Mouse (Mus musculus) forebrain, embryonic 13.5 days (tissue): ENCODE results near the gene Pgc. TPM values are rescaled to one million over a fixed set of nuclear protein-coding genes. Genes with fewer than 3 reads are reported as not detected.

Source experiments
- ATAC-seq: fragments of 200-750 bp; cut with Nextera tagmentation; 2 replicates; pipeline ENCODE4 v1.8.0; 2017
- H3K27ac ChIP-seq: fragments of 300-500 bp; sonication (generic); 2 replicates; pipeline ENCODE4 v1.5.1; 2015; ENCODE audit warnings: inconsistent platforms, mild to moderate bottlenecking, moderate library complexity
- H3K27me3 ChIP-seq: fragments of 300-500 bp; sonication (generic); 2 replicates; pipeline ENCODE4 v1.6.1; 2015; ENCODE audit warnings: mild to moderate bottlenecking, inconsistent platforms
- H3K36me3 ChIP-seq: fragments of 300-500 bp; sonication (generic); 2 replicates; pipeline ENCODE4 v1.6.1; 2015; ENCODE audit warnings: mild to moderate bottlenecking, inconsistent platforms; ENCODE audit not compliant: poor library complexity, severe bottlenecking
- H3K4me1 ChIP-seq: fragments of 300-500 bp; sonication (generic); 2 replicates; pipeline ENCODE4 v1.6.1; 2015; ENCODE audit warnings: inconsistent platforms
- H3K4me2 ChIP-seq: fragments of 300-500 bp; sonication (generic); 2 replicates; pipeline ENCODE4 v1.6.1; 2015; ENCODE audit warnings: inconsistent platforms, mild to moderate bottlenecking, moderate library complexity
- H3K4me3 ChIP-seq: fragments of 300-500 bp; sonication (generic); 2 replicates; pipeline ENCODE4 v1.5.1; 2015; ENCODE audit warnings: mild to moderate bottlenecking, inconsistent platforms
- H3K9ac ChIP-seq: fragments of 300-500 bp; sonication (generic); 2 replicates; pipeline ENCODE4 v1.6.1; 2015; ENCODE audit warnings: mild to moderate bottlenecking, inconsistent platforms
- H3K9me3 ChIP-seq: fragments of 300-500 bp; sonication (generic); replicated peaks from 2 replicates; pipeline ENCODE4 v1.6.1; 2016; ENCODE audit warnings: inconsistent platforms
- WGBS: fragments of 180-500 bp; shearing (Covaris S2); methylation state at CpG from one replicate; pipeline ENCODE4 v1.1.7; 2015; 5-methylcytosine and 5-hydroxymethylcytosine counted together
- polyA plus RNA-seq: library from polyadenylated mRNA; unstranded; fragments of >200 nt; fragmentation: Nextera tagmentation; extraction: Ambion mirVana; gene quantifications from 2 replicates; pipeline ENCODE4 v1.2.1, GENCODE M21; 2015

Pgc gene
- polyA plus RNA-seq, 1 experiment from 2014 or later: not detected

DNA sequence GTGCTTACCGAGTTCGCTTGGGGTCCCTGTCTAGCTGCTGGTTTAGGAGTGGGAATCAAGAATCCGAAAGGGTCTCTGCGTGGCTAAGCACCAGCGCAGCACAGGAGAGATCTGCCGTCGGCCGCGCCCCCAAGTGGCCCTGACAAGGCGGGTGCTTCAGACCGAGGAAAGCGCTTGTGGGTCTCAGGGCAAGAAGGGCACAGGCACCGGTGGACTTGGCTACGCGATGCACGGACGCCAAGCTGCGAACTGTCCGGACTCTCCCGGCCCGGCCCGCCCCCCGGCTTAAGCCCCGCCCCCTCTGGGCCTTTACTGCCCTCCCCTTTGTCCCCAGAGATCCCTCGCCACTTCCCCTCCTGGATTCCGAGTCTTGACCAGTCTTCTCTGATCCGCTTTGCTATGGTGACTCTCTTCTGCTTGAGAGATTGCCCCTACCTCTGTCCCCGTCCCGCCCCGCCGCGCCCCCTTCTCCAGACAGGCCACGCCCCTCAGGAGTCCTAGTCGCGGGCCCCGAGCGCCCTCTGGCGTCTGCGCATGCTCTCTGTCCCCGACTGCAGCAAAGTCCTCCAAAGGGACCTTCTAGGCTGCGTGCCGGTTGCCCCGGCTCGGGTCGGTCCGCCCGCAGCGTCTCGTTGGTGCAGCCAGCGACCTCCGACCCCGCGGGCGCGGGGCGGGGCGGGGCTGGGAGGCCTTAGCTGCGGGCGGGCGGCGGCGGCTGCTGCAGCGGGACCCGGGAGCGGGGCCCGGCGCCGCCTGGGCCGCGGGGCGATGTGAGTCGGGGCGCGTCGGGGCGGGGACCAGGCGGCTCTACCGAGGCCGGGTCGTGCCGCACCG, 31.9 kb upstream of the Pgc start, which contains the start of gene Prickle4:
TSS of gene Prickle4 (minus strand) at position 234 of the 834 bp plus-strand sequence.
- WGBS: under 1% methylated on average over 78 of the region's 82 CpGs

GRCm38 (mm10) chr17:47695337-47695710, 31.3 kb upstream of the Pgc start:
- Histone ChIP-seq H3K9me3 (no peaks in the 10 kb centered on the region), H3K9ac (peak overlapping the region; percentile 85), H3K4me2 (peak overlapping the region; percentile 76), H3K27ac (peak overlapping the region; percentile 40; the same call in 1 of the 2 replicates), H3K27me3 (peaks cover 14% of the 10 kb centered on the region), H3K4me3 (peak overlapping the region; percentile 76), H3K4me1 (peaks cover 13% of the 10 kb centered on the region), H3K36me3 (peaks cover 14% of the 10 kb centered on the region; the same call in 1 of the 2 replicates)
- no peak; the same call in 1 of the 2 replicates for ATAC-seq
- WGBS: under 1% methylated on average over 13 of the region's 23 CpGs

More for the DNA sequence above, 31.9 kb upstream of the Pgc start, which contains the start of gene Prickle4:
- H3K9ac ChIP-seq: peak within 1 kb of the TSS; percentile 85
- peak within 1 kb of the TSS; percentile 40; the same call in 1 of the 2 replicates for H3K27ac ChIP-seq
- peaks cover 16% of the 10 kb centered on the region for H3K4me1 ChIP-seq
- H3K4me2 ChIP-seq: peak within 1 kb of the TSS; percentile 76
- H3K27me3 ChIP-seq: peaks cover 14% of the 10 kb centered on the region
- peak; percentile 96 for ATAC-seq
- H3K4me3 ChIP-seq: peak within 1 kb of the TSS; percentile 76
- H3K36me3 ChIP-seq: peaks cover 8% of the 10 kb centered on the region; the same call in 1 of the 2 replicates
- no peaks in the 10 kb centered on the region for H3K9me3 ChIP-seq

GRCm38 (mm10) chr17:47698156-47698555, 28.5 kb upstream of the Pgc start:
- Histone ChIP-seq H3K9me3 (no peaks in the 10 kb centered on the region), H3K4me2 (no peak overlapping the region), H3K4me3 (no peak overlapping the region), H3K9ac (0 out of 2 replicates have a peak overlapping the region, but pooled peaks have one; percentile 5), H3K27me3 (peaks cover 14% of the 10 kb centered on the region), H3K27ac (no peak overlapping the region), H3K4me1 (peaks cover 13% of the 10 kb centered on the region), H3K36me3 (peaks cover 38% of the 10 kb centered on the region; the same call in 1 of the 2 replicates)
- no peak for ATAC-seq
- WGBS: 89% methylated on average over 10 of the region's 10 CpGs

GRCm38 (mm10) chr17:47699055-47699454, 27.6 kb upstream of the Pgc start:
- no peak overlapping the region for H3K27ac ChIP-seq
- H3K36me3 ChIP-seq: peaks cover 44% of the 10 kb centered on the region; the same call in 1 of the 2 replicates
- H3K9ac ChIP-seq: no peak overlapping the region
- H3K4me1 ChIP-seq: peaks cover 8% of the 10 kb centered on the region
- 91% methylated on average over 2 of the region's 2 CpGs for WGBS
- no peak for ATAC-seq
- no peak overlapping the region for H3K4me2 ChIP-seq
- H3K9me3 ChIP-seq: no peaks in the 10 kb centered on the region
- H3K27me3 ChIP-seq: 0 out of 2 replicates have a peak, but pooled peaks cover 7% of the 10 kb centered on the region
- no peak overlapping the region for H3K4me3 ChIP-seq

DNA sequence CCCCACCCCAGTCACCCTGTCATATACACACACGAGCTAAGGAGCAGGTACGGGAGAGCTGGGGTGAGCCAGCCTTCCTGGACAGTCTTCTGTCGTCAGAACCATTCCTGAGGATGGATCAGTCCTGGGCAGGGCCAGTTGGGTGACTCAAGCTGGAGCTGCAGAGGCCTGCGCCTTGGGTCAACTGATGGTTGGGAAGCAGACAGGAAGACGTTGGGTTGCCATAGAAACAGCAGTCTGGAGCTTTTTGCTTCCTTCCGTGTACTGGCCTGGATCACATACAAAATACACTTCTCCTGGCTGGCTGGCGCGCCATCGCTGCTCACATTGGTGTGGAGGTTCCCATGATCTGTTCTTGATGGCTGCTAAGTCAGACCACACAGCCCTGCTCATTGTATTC, 24.8 kb upstream of the Pgc start:
- H3K4me2 ChIP-seq: no peak overlapping the region
- peaks cover 48% of the 10 kb centered on the region; the same call in 1 of the 2 replicates for H3K36me3 ChIP-seq
- 0 out of 2 replicates have a peak, but pooled peaks cover 6% of the 10 kb centered on the region for H3K27me3 ChIP-seq
- no peaks in the 10 kb centered on the region for H3K4me1 ChIP-seq
- H3K4me3 ChIP-seq: no peak overlapping the region
- no peak for ATAC-seq
- H3K27ac ChIP-seq: no peak overlapping the region
- no peak overlapping the region for H3K9ac ChIP-seq
- no peaks in the 10 kb centered on the region for H3K9me3 ChIP-seq
- WGBS: 81% methylated on average over 9 of the region's 9 CpGs

DNA sequence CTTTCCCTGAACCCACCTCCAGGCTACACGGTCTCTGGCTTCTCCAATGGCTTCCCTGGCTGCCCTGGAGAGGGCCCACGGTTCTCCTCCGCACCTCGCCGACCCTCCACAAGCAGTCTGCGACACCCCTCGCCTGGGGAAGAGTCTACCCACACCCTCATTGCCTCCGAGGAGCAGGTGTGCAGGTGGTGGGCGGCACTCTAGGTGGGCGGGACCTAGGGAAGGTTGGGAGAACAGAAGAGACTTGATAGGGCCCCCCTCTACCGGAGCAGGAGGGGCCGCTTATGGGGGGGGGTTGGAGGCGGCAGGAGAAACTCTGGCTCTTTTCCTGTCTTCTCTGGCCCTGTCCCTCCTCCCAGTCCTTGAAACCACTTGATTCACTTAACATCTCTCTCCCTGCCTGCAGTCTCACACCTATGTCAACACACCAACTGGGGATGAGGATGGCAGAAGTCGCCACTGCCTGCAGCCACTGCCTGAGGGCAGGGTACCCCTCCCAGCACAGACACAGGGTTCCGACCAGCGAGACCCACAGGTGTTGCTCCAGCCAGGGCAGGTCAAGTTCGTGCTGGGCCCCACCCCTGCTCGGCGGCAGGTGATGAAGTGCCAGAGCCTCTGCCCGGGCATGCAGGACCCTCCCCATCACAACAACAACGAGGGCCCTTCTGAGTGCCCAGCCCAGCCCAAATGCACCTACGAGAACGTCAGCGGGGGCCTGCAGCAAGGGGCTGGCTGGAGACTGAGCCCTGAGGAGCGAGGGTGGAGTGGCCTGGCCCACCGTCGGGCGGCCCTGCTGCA, 23.9 kb upstream of the Pgc start:
- no peak overlapping the region for H3K4me2 ChIP-seq
- no peak overlapping the region for H3K27ac ChIP-seq
- peaks cover 48% of the 10 kb centered on the region; the same call in 1 of the 2 replicates for H3K36me3 ChIP-seq
- no peaks in the 10 kb centered on the region for H3K4me1 ChIP-seq
- no peak overlapping the region for H3K9ac ChIP-seq
- 0 out of 2 replicates have a peak, but pooled peaks cover 6% of the 10 kb centered on the region for H3K27me3 ChIP-seq
- 55% methylated on average over 26 of the region's 28 CpGs for WGBS
- H3K9me3 ChIP-seq: no peaks in the 10 kb centered on the region
- H3K4me3 ChIP-seq: no peak overlapping the region
- no peak for ATAC-seq

- Histone ChIP-seq H3K4me3 (no peak overlapping the region), H3K4me1 (no peaks in the 10 kb centered on the region), H3K36me3 (peaks cover 48% of the 10 kb centered on the region; the same call in 1 of the 2 replicates), H3K9ac (no peak overlapping the region), H3K9me3 (no peaks in the 10 kb centered on the region), H3K27ac (no peak overlapping the region), H3K27me3 (0 out of 2 replicates have a peak, but pooled peaks cover 6% of the 10 kb centered on the region), H3K4me2 (no peak overlapping the region)
- ATAC-seq: no peak
- WGBS: 42% methylated on average over 20 of the region's 20 CpGs
Observed at GRCm38 (mm10) chr17:47703556-47703955, 23.1 kb upstream of the Pgc start.

- Histone ChIP-seq H3K9ac (no peak overlapping the region), H3K27ac (no peak overlapping the region), H3K4me2 (no peak overlapping the region), H3K27me3 (0 out of 2 replicates have a peak, but pooled peaks cover 6% of the 10 kb centered on the region), H3K4me1 (no peaks in the 10 kb centered on the region), H3K9me3 (no peaks in the 10 kb centered on the region), H3K36me3 (peaks cover 40% of the 10 kb centered on the region; the same call in 1 of the 2 replicates), H3K4me3 (no peak overlapping the region)
- 83% methylated on average over 4 of the region's 4 CpGs for WGBS
- ATAC-seq: no peak
Observed at GRCm38 (mm10) chr17:47704692-47705091, 21.9 kb upstream of the Pgc start.

- 0 out of 2 replicates have a peak, but pooled peaks cover 6% of the 10 kb centered on the region for H3K27me3 ChIP-seq
- 71% methylated on average over 1 of the region's 1 CpGs for WGBS
- no peak overlapping the region for H3K27ac ChIP-seq
- no peak overlapping the region for H3K4me2 ChIP-seq
- H3K9me3 ChIP-seq: no peaks in the 10 kb centered on the region
- no peak overlapping the region for H3K9ac ChIP-seq
- no peak for ATAC-seq
- peaks cover 29% of the 10 kb centered on the region; the same call in 1 of the 2 replicates for H3K36me3 ChIP-seq
- no peak overlapping the region for H3K4me3 ChIP-seq
- H3K4me1 ChIP-seq: no peaks in the 10 kb centered on the region
Observed at GRCm38 (mm10) chr17:47706196-47706595, 20.4 kb upstream of the Pgc start.

GRCm38 (mm10) chr17:47707961-47708360, 18.7 kb upstream of the Pgc start:
- Histone ChIP-seq H3K9ac (no peak overlapping the region), H3K4me2 (no peak overlapping the region), H3K27ac (no peak overlapping the region), H3K27me3 (0 out of 2 replicates have a peak, but pooled peaks cover 4% of the 10 kb centered on the region), H3K9me3 (no peaks in the 10 kb centered on the region), H3K36me3 (peaks cover 12% of the 10 kb centered on the region; the same call in 1 of the 2 replicates), H3K4me3 (no peak overlapping the region), H3K4me1 (no peaks in the 10 kb centered on the region)
- ATAC-seq: no peak
- WGBS: 80% methylated on average over 3 of the region's 3 CpGs

DNA sequence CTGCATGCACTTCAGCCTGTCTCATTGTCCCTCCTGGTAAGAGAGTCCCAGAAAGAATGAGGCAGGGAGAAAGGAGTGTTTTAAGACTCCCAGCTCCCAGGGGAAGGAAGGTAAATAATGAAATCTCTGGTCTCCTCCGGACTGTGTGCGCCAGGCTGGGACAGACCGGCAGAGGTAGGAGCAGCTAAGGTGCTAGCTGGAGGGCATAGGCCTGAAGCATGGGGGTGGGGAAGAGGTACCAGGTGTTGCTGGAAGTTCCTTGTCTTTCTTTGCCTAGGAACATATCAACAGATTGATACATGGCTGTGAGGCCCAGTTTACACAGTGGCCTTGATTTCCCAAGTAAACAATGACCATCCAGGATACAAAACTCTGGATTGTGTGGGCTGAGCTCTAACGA, 17.7 kb upstream of the Pgc start:
- 71% methylated on average over 4 of the region's 4 CpGs for WGBS
- no peak overlapping the region for H3K27ac ChIP-seq
- ATAC-seq: no peak

More for the DNA sequence above, 17.7 kb upstream of the Pgc start:
- no peaks in the 10 kb centered on the region for H3K27me3 ChIP-seq
- 0 out of 2 replicates have a peak, but pooled peaks cover 4% of the 10 kb centered on the region for H3K36me3 ChIP-seq
- no peak overlapping the region for H3K4me2 ChIP-seq
- H3K9ac ChIP-seq: no peak overlapping the region
- H3K4me3 ChIP-seq: no peak overlapping the region
- H3K4me1 ChIP-seq: no peaks in the 10 kb centered on the region
- no peaks in the 10 kb centered on the region for H3K9me3 ChIP-seq
